Mouse (Mus musculus): ENCODE results near the gene Olfr746. TPM values are rescaled to one million over a fixed set of nuclear protein-coding genes. Genes with fewer than 3 reads are reported as not detected.

Gene Olfr746
- total RNA-seq (2021), result not detected
- long read RNA-seq, result 0 reads

DNA sequence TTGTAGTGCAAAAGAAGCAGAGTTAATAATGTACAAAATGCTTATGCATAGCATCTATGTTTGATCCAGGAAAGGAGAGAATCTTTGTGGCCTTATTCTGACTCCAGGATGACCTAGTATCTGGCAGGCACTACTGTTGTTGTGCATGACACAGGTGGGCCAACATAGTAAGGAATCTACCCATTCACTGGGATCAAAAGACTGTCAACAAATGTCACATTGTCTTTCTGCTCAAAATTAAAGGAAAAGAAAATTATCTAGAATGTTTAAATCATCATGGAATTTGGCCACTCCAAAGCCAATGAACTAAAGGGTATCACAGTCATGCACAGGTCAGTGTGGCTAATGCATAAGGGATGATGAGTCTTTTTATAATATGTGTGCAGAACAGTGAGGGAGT lies at the start of gene Olfr746:
Olfr746 (plus strand) TSS at position 301 of the 400 bp plus-strand sequence.
- no peak for DNase-seq (ENCODE audit: low spot score in 2 of 2)

DNA sequence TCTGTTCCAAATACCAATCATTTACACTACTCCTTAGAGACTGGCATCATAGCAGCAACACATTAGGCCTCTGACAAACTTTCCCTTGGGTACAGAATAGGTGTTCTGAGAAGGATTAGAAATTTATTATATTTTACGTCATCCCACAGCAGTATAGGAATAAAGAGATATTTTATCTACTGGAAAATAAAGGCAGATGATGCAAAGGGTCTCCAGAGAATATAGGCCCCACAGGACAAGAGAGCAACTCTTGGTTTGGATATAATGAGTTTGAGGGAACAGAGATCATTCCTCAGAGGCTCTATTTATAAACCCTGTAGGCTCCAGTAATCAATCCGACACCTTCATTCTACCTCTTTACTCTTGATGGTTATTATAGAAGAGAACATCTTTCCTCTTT lies 32.3 kb upstream of the Olfr746 start, which contains the start of gene Olfr744:
Olfr744 (plus strand) TSS at position 301 of the 400 bp plus-strand sequence.
- no peak for DNase-seq (ENCODE audit: low spot score in 2 of 2)

DNA sequence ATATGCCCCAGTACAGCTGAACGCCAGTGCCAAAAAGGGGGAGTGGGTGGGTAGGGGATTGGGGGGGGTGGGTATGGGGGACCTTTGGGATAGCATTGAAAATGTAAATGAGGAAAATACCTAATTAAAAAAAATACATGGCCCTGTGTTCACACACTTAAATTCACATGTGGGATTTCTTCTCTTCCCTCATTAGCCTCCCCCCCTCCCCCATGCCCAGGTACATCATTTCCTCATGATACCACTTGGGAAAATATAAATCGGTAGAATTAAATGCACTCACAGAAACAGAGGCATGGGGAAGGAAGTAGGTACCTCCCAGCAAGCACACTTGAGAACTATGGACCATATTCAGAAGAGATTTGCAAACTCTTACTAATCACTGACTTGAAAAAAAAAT lies 7.8 kb upstream of the Olfr746 start, which contains the start of gene Olfr745:
Olfr745 (plus strand) TSS at position 301 of the 400 bp plus-strand sequence.
- DNase-seq (ENCODE audit: low spot score in 2 of 2), result no peak

GRCm38 (mm10) chr14:50693106-50693505 lies 46.2 kb downstream of the Olfr746 start, which contains the start of gene Olfr747:
Gene Olfr747, minus strand, starts transcription at chr14:50693206.
- no peak for DNase-seq (ENCODE audit: low spot score in 2 of 2)

Other genes starting within 250 kb of the Olfr746 start
- gene Olfr738, start 239.5 kb upstream of the Olfr746 start, total RNA-seq (2021), result not detected
- not detected for gene Olfr739, start 228.5 kb upstream of the Olfr746 start, total RNA-seq (2021)
- not detected for gene Olfr740, start 201.5 kb upstream of the Olfr746 start, total RNA-seq (2021)
- gene Olfr741, start 174.3 kb upstream of the Olfr746 start, total RNA-seq (2021), result not detected
- not detected for gene Olfr742, start 143.5 kb upstream of the Olfr746 start, total RNA-seq (2021)
- gene Olfr743, start 125.2 kb upstream of the Olfr746 start, total RNA-seq (2021), result not detected
- not detected for gene Olfr744, start 32.2 kb upstream of the Olfr746 start, total RNA-seq (2021)
- gene Olfr745, start 7.7 kb upstream of the Olfr746 start, total RNA-seq (2021), result not detected
- not detected for gene Olfr747, start 46.1 kb downstream of the Olfr746 start, total RNA-seq (2021)
- not detected for gene Olfr748, start 60.3 kb downstream of the Olfr746 start, total RNA-seq (2021)
- not detected for gene Olfr749, start 98.0 kb downstream of the Olfr746 start, total RNA-seq (2021)
- gene Ttc5, start 138.4 kb downstream of the Olfr746 start, total RNA-seq (2021), result 10 to 100 TPM; 58.9 to 62.2 TPM
- gene Ccnb1ip1, start 160.6 kb downstream of the Olfr746 start, total RNA-seq (2021), result not detected
- gene Parp2, start 160.8 kb downstream of the Olfr746 start, total RNA-seq (2021), result 10 to 100 TPM; 22.1 to 28.9 TPM
- 1 to 10 TPM; 2.9 to 3.6 TPM for gene Tep1, start 223.5 kb downstream of the Olfr746 start, total RNA-seq (2021)

Measured in layer of hippocampus, adult 18-20 months (tissue).